Mouse (Mus musculus) forebrain, embryonic 15.5 days (tissue): ENCODE data around the gene Cish. TPM values are rescaled to one million over a fixed set of nuclear protein-coding genes. Genes with fewer than 3 reads are reported as not detected.

Source experiments
- ATAC-seq: fragments of 200-750 bp; cut with Nextera tagmentation; replicated peaks from 2 replicates; pipeline ENCODE4 v1.8.0; 2017; ENCODE audit warnings: mild to moderate bottlenecking, moderate TSS enrichment, moderate library complexity
- H3K27ac ChIP-seq: fragments of 300-500 bp; sonication (generic); replicated peaks from 2 replicates; pipeline ENCODE4 v1.5.1; 2015; ENCODE audit warnings: mild to moderate bottlenecking, inconsistent platforms
- H3K27me3 ChIP-seq: fragments of 300-500 bp; sonication (generic); 2 replicates; pipeline ENCODE4 v1.6.1; 2015; ENCODE audit warnings: inconsistent platforms
- H3K36me3 ChIP-seq: fragments of 300-500 bp; sonication (generic); 2 replicates; pipeline ENCODE4 v1.6.1; 2015; ENCODE audit warnings: mild to moderate bottlenecking, inconsistent platforms
- H3K4me1 ChIP-seq: fragments of 300-500 bp; sonication (generic); 2 replicates; pipeline ENCODE4 v1.6.1; 2015; ENCODE audit warnings: inconsistent platforms
- H3K4me2 ChIP-seq: fragments of 300-500 bp; sonication (generic); replicated peaks from 2 replicates; pipeline ENCODE4 v1.6.1; 2015; ENCODE audit warnings: mild to moderate bottlenecking, inconsistent platforms
- H3K4me3 ChIP-seq: fragments of 300-500 bp; sonication (generic); 2 replicates; pipeline ENCODE4 v1.5.1; 2015; ENCODE audit warnings: mild to moderate bottlenecking, inconsistent platforms
- H3K9ac ChIP-seq: fragments of 300-500 bp; sonication (generic); replicated peaks from 2 replicates; pipeline ENCODE4 v1.6.1; 2015; ENCODE audit warnings: mild to moderate bottlenecking, inconsistent platforms
- H3K9me3 ChIP-seq: fragments of 300-500 bp; sonication (generic); 2 replicates; pipeline ENCODE4 v1.6.1; 2016; ENCODE audit warnings: inconsistent platforms
- WGBS: fragments of 180-500 bp; shearing (Covaris S2); methylation state at CpG from one replicate; pipeline ENCODE4 v1.1.7; 2015; ENCODE audit warnings: mixed read lengths; 5-methylcytosine and 5-hydroxymethylcytosine counted together
- polyA plus RNA-seq: library from polyadenylated mRNA; unstranded; fragments of >200 nt; fragmentation: Nextera tagmentation; extraction: Ambion mirVana; gene quantifications from 2 replicates; pipeline ENCODE4 v1.2.1, GENCODE M21; 2015

Cish gene
- polyA plus RNA-seq, 1 experiment from 2014 or later = 9.5 TPM

- Histone ChIP-seq H3K4me1 (no peaks in the 10 kb centered on the region), H3K27me3 (no peaks in the 10 kb centered on the region), H3K4me2 (no peak overlapping the region), H3K9me3 (no peaks in the 10 kb centered on the region), H3K36me3 (no peaks in the 10 kb centered on the region), H3K9ac (no peak overlapping the region), H3K27ac (no peak overlapping the region), H3K4me3 (no peak overlapping the region)
- ATAC-seq = no peak
- WGBS = 81% methylated on average over 9 of the region's 9 CpGs
Measured at GRCm38 (mm10) chr9:107347586-107348183, 51.9 kb downstream of the Cish start.

- Histone ChIP-seq H3K27me3 (no peaks in the 10 kb centered on the region), H3K27ac (no peak overlapping the region), H3K4me2 (no peak overlapping the region), H3K9me3 (no peaks in the 10 kb centered on the region), H3K36me3 (no peaks in the 10 kb centered on the region), H3K4me3 (no peak overlapping the region), H3K4me1 (no peaks in the 10 kb centered on the region), H3K9ac (no peak overlapping the region)
- WGBS = 67% methylated on average over 7 of the region's 7 CpGs
- no peak for ATAC-seq
Measured at GRCm38 (mm10) chr9:107349321-107349720, 53.5 kb downstream of the Cish start.

Other genes starting within 250 kb of the Cish start
- gene Dock3, start 64.1 kb upstream of the Cish start, polyA plus RNA-seq = 19.7 and 23.4 TPM in 2 replicates
- gene Mapkapk3, start 6.1 kb upstream of the Cish start, polyA plus RNA-seq = 1.4 and 1.8 TPM in 2 replicates
- 14.6 and 16.0 TPM in 2 replicates for gene Hemk1, start 42.3 kb downstream of the Cish start, polyA plus RNA-seq
- 4.1 and 4.5 TPM in 2 replicates for gene 6430571L13Rik, start 44.6 kb downstream of the Cish start, polyA plus RNA-seq
- 3.9 and 4.2 TPM in 2 replicates for gene Cacna2d2, start 103.6 kb downstream of the Cish start, polyA plus RNA-seq
- 45.7 and 45.8 TPM in 2 replicates for gene Tmem115, start 237.9 kb downstream of the Cish start, polyA plus RNA-seq
- gene Cyb561d2, start 246.2 kb downstream of the Cish start, polyA plus RNA-seq = 34.7 and 36.0 TPM in 2 replicates
- 74.9 and 78.7 TPM in 2 replicates for gene Nprl2, start 246.2 kb downstream of the Cish start, polyA plus RNA-seq